Mouse (Mus musculus) embryonic facial prominence, embryonic 14.5 days (tissue): ENCODE measurements around the gene Atoh1. TPM values are rescaled to one million over a fixed set of nuclear protein-coding genes. Genes with fewer than 3 reads are reported as not detected.
A peak's percentile ranks its signal among the peaks of the same experiment; 100 is the strongest.

ENCODE experiments used
- ATAC-seq: fragments of 200-750 bp; cut with Nextera tagmentation; 2 replicates; pipeline ENCODE4 v1.8.0; 2017; ENCODE audit warnings: low read depth, moderate number of reproducible peaks, moderate TSS enrichment
- DNase-seq: peaks from one replicate; pipeline ENCODE4 v3.0.0-alpha.2; 2015; ENCODE audit warnings: low spot score
- H3K27ac ChIP-seq: fragments of 300-500 bp; sonication (generic); replicated peaks from 2 replicates; pipeline ENCODE4 v1.5.1; 2014; ENCODE audit warnings: low read depth, mild to moderate bottlenecking, low read length, moderate library complexity
- H3K27me3 ChIP-seq: fragments of 300-500 bp; sonication (generic); replicated peaks from 2 replicates; pipeline ENCODE4 v1.6.1; 2014; ENCODE audit warnings: low read length; ENCODE audit not compliant: control insufficient read depth, insufficient read depth
- H3K36me3 ChIP-seq: fragments of 300-500 bp; sonication (generic); 2 replicates; pipeline ENCODE4 v1.6.1; 2014; ENCODE audit warnings: low read length, mixed read lengths; ENCODE audit not compliant: control insufficient read depth, insufficient read depth
- H3K4me1 ChIP-seq: fragments of 300-500 bp; sonication (generic); 2 replicates; pipeline ENCODE4 v1.6.1; 2014; ENCODE audit warnings: antibody characterized with exemption, low read length; ENCODE audit not compliant: control insufficient read depth, insufficient read depth
- H3K4me2 ChIP-seq: fragments of 300-500 bp; sonication (generic); 2 replicates; pipeline ENCODE4 v1.6.1; 2014; ENCODE audit warnings: low read depth, mild to moderate bottlenecking, low read length, moderate library complexity, mixed read lengths
- H3K4me3 ChIP-seq: fragments of 300-500 bp; sonication (generic); 2 replicates; pipeline ENCODE4 v1.5.1; 2014; ENCODE audit warnings: low read depth, mild to moderate bottlenecking, low read length
- H3K9ac ChIP-seq: fragments of 300-500 bp; sonication (generic); 2 replicates; pipeline ENCODE4 v1.6.1; 2014; ENCODE audit warnings: low read depth, mild to moderate bottlenecking, low read length, moderate library complexity, mixed read lengths
- H3K9me3 ChIP-seq: fragments of 300-500 bp; sonication (generic); 2 replicates; pipeline ENCODE4 v1.6.1; 2016; ENCODE audit warnings: low read length; ENCODE audit not compliant: control insufficient read depth
- WGBS: fragments of 180-500 bp; shearing (Covaris S2); extraction: QIAGEN DNeasy Blood & Tissue Kit; methylation state at CpG from one replicate; pipeline ENCODE4 v1.1.7; 2014; 5-methylcytosine and 5-hydroxymethylcytosine counted together
- polyA plus RNA-seq: library from polyadenylated mRNA; unstranded; fragments of >200 nt; fragmentation: Nextera tagmentation; extraction: Ambion mirVana; gene quantifications from 2 replicates; pipeline ENCODE4 v1.2.1, GENCODE M21; 2014

The Atoh1 gene
- polyA plus RNA-seq: 0.66 and 0.68 TPM in 2 replicates

DNA sequence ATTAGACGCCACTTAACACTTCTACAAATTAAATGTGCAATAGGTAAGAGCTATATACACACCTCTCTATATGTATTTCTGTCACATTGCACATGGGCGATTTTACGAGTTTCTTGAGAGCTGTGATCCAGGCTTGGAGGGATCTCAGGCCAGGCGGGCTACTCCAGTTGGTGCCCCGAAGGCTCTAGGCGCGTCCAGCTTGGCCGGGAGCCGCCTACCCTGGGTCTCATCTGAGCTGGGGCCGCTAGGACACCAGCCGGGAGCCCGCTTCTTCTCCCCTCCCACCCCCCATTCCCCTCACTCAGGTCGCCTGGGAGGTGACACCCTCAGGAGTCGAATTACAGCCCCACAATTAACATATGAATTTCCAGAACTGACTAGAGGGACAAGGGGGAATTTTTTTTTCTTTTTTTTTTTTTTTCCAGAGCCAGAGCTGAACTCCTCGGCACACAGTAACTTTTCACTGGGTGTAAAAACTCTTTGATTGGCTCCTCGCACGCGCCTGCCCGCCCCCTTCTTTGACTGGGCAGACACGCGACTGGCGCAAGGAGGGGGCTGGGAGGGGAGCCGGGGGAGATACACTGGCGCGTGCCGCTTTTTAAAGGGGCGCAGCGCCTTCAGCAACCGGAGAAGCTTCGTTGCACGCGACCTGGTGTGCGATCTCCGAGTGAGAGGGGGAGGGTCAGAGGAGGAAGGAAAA is at the start of gene Atoh1:
Gene Atoh1, plus strand, starts transcription at position 627 of the 700 bp plus-strand sequence.
- ATAC-seq: peak; percentile 77
- under 1% methylated on average over 34 of the region's 34 CpGs for WGBS
- Histone ChIP-seq H3K27me3 (peaks cover 70% of the 10 kb centered on the region), H3K4me3 (peak within 1 kb of the TSS; percentile 43), H3K4me1 (peaks cover 18% of the 10 kb centered on the region), H3K9me3 (no peaks in the 10 kb centered on the region), H3K4me2 (peak within 1 kb of the TSS; percentile 85), H3K36me3 (no peaks in the 10 kb centered on the region), H3K9ac (peak within 1 kb of the TSS; percentile 42; the same call in 1 of the 2 replicates), H3K27ac (no peak within 1 kb of the TSS)
- peak; percentile 55 for DNase-seq

DNA sequence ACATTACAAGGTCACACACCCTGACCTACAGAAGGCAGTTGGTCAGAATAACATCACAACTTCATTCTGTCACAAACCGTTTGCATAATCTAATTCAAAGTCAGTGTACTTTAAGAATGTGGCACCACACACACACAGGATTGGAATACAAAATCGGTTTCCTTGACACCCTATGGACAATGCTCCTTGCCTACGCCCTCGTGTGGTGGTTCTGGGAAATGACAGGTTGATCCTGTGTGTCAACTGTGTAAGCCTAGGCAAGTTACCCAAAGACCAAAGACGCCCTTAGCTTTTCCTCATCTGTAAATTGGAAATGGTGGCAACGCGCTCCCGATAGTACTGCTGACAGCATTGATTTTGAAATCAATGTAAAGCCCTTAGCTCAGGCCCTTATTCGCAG is 45.0 kb upstream of the Atoh1 start:
- Histone ChIP-seq H3K27ac (no peak overlapping the region), H3K4me1 (no peaks in the 10 kb centered on the region), H3K9ac (no peak overlapping the region), H3K4me2 (no peak overlapping the region), H3K27me3 (peaks cover 6% of the 10 kb centered on the region; the same call in 1 of the 2 replicates), H3K36me3 (no peaks in the 10 kb centered on the region), H3K4me3 (no peak overlapping the region), H3K9me3 (no peaks in the 10 kb centered on the region)
- ATAC-seq: peak; percentile 55; the same call in 1 of the 2 replicates
- WGBS: 30% methylated on average over 9 of the region's 9 CpGs
- peak; percentile 9 for DNase-seq

- no peak for ATAC-seq
- no peaks in the 10 kb centered on the region for H3K4me1 ChIP-seq
- no peak overlapping the region for H3K4me3 ChIP-seq
- peak; percentile 34 for DNase-seq
- H3K27ac ChIP-seq: no peak overlapping the region
- no peaks in the 10 kb centered on the region for H3K9me3 ChIP-seq
- H3K9ac ChIP-seq: no peak overlapping the region
- 3% methylated on average over 5 of the region's 5 CpGs for WGBS
- no peaks in the 10 kb centered on the region for H3K36me3 ChIP-seq
- H3K4me2 ChIP-seq: no peak overlapping the region
- H3K27me3 ChIP-seq: peaks cover 6% of the 10 kb centered on the region; the same call in 1 of the 2 replicates
Measured at GRCm38 (mm10) chr6:64684973-64685372, 44.0 kb upstream of the Atoh1 start.

DNA sequence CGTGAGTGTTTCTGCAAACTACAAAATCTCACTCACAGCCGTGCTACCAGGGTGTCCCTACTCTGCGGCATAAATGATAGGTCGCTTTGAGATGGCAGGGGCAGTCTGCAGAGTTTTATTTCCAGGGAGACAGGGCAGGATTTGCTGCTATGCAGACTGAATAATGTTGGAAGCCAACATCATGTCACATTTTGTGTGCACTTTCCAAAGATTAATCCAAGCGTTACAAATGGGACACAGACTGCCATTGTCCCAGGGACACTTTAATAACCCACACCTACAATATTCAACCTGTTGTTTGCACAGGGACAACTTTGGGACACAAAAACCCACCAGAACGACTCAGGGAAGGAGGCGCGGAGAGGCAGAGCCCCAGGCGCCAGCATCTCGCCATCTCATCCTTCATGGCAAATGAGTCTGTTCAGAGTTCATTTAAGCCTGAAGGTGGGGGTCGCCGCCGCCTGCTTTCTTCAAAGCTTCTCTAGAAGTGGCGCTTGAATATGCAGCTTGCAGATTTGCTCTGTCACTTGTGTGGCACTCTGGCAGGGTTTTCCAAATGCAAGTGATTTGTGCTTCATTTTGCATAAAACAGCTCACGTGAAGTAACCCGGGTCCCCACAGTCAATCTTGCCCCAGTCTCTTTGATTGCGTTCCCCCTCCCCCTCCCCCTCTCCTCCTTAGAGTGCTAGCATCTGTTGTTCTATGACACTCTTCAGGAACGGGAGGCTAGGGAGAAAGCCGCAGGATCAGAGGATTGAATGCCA is 40.6 kb upstream of the Atoh1 start:
- ATAC-seq (0 out of 2 replicates have a peak, but pooled peaks have one; percentile 60), DNase-seq (peak; percentile 14)
- no peaks in the 10 kb centered on the region for H3K36me3 ChIP-seq
- no peak overlapping the region for H3K4me2 ChIP-seq
- no peak overlapping the region for H3K27ac ChIP-seq
- no peak overlapping the region for H3K4me3 ChIP-seq
- no peaks in the 10 kb centered on the region for H3K4me1 ChIP-seq
- no peaks in the 10 kb centered on the region for H3K9me3 ChIP-seq
- 9% methylated on average over 19 of the region's 19 CpGs for WGBS
- H3K27me3 ChIP-seq: peaks cover 6% of the 10 kb centered on the region; the same call in 1 of the 2 replicates
- no peak overlapping the region for H3K9ac ChIP-seq

DNA sequence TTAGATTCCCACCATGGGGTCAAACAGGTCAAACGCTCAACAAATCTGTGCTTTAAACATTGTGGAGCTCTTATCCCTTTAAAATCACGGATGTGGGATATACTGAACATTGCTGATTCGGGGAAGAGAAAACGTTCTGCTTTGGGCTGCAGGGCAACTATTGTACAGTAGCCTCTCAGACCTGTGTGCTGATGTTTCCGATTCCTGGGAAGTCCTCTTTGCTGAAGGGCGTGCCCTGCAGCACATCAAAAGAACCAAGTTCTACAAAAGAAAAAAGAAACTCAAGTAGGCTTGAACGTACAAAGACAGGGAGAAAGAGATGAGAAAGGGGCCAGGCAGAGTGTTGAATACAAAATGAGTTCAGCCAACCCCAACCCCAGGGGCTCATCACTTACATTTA is 34.2 kb upstream of the Atoh1 start:
- Histone ChIP-seq H3K4me2 (no peak overlapping the region), H3K4me3 (no peak overlapping the region), H3K9ac (no peak overlapping the region), H3K9me3 (no peaks in the 10 kb centered on the region), H3K27me3 (no peaks in the 10 kb centered on the region), H3K4me1 (no peaks in the 10 kb centered on the region), H3K36me3 (no peaks in the 10 kb centered on the region), H3K27ac (no peak overlapping the region)
- WGBS: 50% methylated on average over 7 of the region's 7 CpGs
- no peak for DNase-seq
- ATAC-seq: no peak

- Histone ChIP-seq H3K27me3 (no peaks in the 10 kb centered on the region), H3K9ac (no peak overlapping the region), H3K27ac (no peak overlapping the region), H3K9me3 (no peaks in the 10 kb centered on the region), H3K4me2 (no peak overlapping the region), H3K4me3 (no peak overlapping the region), H3K36me3 (no peaks in the 10 kb centered on the region), H3K4me1 (no peaks in the 10 kb centered on the region)
- ATAC-seq: no peak
- no peak for DNase-seq
- WGBS: 70% methylated on average over 2 of the region's 2 CpGs
Measured at GRCm38 (mm10) chr6:64703659-64704058, 25.3 kb upstream of the Atoh1 start.

GRCm38 (mm10) chr6:64727751-64728403 is 1.0 kb upstream of the Atoh1 start:
- Histone ChIP-seq H3K27ac (no peak overlapping the region), H3K9ac (no peak overlapping the region), H3K4me1 (peaks cover 18% of the 10 kb centered on the region), H3K4me3 (peak overlapping the region; percentile 43), H3K36me3 (no peaks in the 10 kb centered on the region), H3K27me3 (peaks cover 62% of the 10 kb centered on the region), H3K9me3 (no peaks in the 10 kb centered on the region), H3K4me2 (peak overlapping the region; percentile 85)
- ATAC-seq: peak; percentile 54; the same call in 1 of the 2 replicates
- under 1% methylated on average over 29 of the region's 29 CpGs for WGBS
- peak; percentile 36 for DNase-seq

DNA sequence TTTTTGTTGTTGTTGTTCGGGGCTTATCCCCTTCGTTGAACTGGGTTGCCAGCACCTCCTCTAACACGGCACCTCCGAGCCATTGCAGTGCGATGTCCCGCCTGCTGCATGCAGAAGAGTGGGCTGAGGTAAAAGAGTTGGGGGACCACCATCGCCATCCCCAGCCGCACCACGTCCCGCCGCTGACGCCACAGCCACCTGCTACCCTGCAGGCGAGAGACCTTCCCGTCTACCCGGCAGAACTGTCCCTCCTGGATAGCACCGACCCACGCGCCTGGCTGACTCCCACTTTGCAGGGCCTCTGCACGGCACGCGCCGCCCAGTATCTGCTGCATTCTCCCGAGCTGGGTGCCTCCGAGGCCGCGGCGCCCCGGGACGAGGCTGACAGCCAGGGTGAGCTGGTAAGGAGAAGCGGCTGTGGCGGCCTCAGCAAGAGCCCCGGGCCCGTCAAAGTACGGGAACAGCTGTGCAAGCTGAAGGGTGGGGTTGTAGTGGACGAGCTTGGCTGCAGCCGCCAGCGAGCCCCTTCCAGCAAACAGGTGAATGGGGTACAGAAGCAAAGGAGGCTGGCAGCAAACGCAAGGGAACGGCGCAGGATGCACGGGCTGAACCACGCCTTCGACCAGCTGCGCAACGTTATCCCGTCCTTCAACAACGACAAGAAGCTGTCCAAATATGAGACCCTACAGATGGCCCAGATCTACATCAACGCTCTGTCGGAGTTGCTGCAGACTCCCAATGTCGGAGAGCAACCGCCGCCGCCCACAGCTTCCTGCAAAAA is 496 bp downstream of the Atoh1 start:
- peak overlapping the region; percentile 43 for H3K4me3 ChIP-seq
- under 1% methylated on average over 43 of the region's 53 CpGs for WGBS
- no peak overlapping the region; the same call in 1 of the 2 replicates for H3K9ac ChIP-seq

More for the DNA sequence above, 496 bp downstream of the Atoh1 start:
- peak; percentile 58 for ATAC-seq
- Histone ChIP-seq H3K27me3 (peaks cover 78% of the 10 kb centered on the region), H3K27ac (no peak overlapping the region), H3K9me3 (no peaks in the 10 kb centered on the region), H3K4me2 (peak overlapping the region; percentile 85), H3K36me3 (no peaks in the 10 kb centered on the region), H3K4me1 (peaks cover 21% of the 10 kb centered on the region)
- peak; percentile 27 for DNase-seq
